Mouse (Mus musculus) heart, embryonic 15.5 days (tissue): Measurements from ENCODE around the gene Pkn2. TPM values are rescaled to one million over a fixed set of nuclear protein-coding genes. Genes with fewer than 3 reads are reported as not detected.

ENCODE experiments used
- ATAC-seq: fragments of 200-750 bp; cut with Nextera tagmentation; replicated peaks from 2 replicates; pipeline ENCODE4 v1.8.0; 2017; ENCODE audit warnings: low read depth, moderate TSS enrichment; ENCODE audit not compliant: insufficient number of reproducible peaks, insufficient read depth, low FRiP score
- H3K27ac ChIP-seq: fragments of 300-500 bp; sonication (generic); 2 replicates; pipeline ENCODE4 v1.5.1; 2015; ENCODE audit warnings: mild to moderate bottlenecking, inconsistent platforms
- H3K27me3 ChIP-seq: fragments of 300-500 bp; sonication (generic); 2 replicates; pipeline ENCODE4 v1.6.1; 2015; ENCODE audit warnings: inconsistent platforms
- H3K36me3 ChIP-seq: fragments of 300-500 bp; sonication (generic); 2 replicates; pipeline ENCODE4 v1.6.1; 2015; ENCODE audit warnings: mild to moderate bottlenecking, inconsistent platforms
- H3K4me1 ChIP-seq: fragments of 300-500 bp; sonication (generic); replicated peaks from 2 replicates; pipeline ENCODE4 v1.6.1; 2015; ENCODE audit warnings: inconsistent platforms
- H3K4me2 ChIP-seq: fragments of 300-500 bp; sonication (generic); 2 replicates; pipeline ENCODE4 v1.6.1; 2015; ENCODE audit warnings: inconsistent platforms, mild to moderate bottlenecking, moderate library complexity
- H3K4me3 ChIP-seq: fragments of 300-500 bp; sonication (generic); 2 replicates; pipeline ENCODE4 v1.5.1; 2015; ENCODE audit warnings: mild to moderate bottlenecking, inconsistent platforms
- H3K9ac ChIP-seq: fragments of 300-500 bp; sonication (generic); 2 replicates; pipeline ENCODE4 v1.6.1; 2015; ENCODE audit warnings: mild to moderate bottlenecking, inconsistent platforms
- H3K9me3 ChIP-seq: fragments of 300-500 bp; sonication (generic); replicated peaks from 2 replicates; pipeline ENCODE4 v1.6.1; 2016; ENCODE audit warnings: inconsistent platforms
- WGBS: fragments of 180-500 bp; shearing (Covaris S2); methylation state at CpG from one replicate; pipeline ENCODE4 v1.1.7; 2015; ENCODE audit warnings: mixed read lengths; 5-methylcytosine and 5-hydroxymethylcytosine counted together
- polyA plus RNA-seq: library from polyadenylated mRNA; unstranded; fragments of >200 nt; fragmentation: Nextera tagmentation; extraction: Ambion mirVana; gene quantifications from 2 replicates; pipeline ENCODE4 v1.2.1, GENCODE M21; 2015

Pkn2 gene
- polyA plus RNA-seq, 1 experiment from 2014 or later = 36.2 TPM

GRCm38 (mm10) chr3:142886963-142887362 lies 5.2 kb upstream of the Pkn2 start:
- Histone ChIP-seq H3K9me3 (no peaks in the 10 kb centered on the region), H3K36me3 (no peaks in the 10 kb centered on the region), H3K27ac (no peak overlapping the region), H3K4me3 (no peak overlapping the region), H3K4me2 (no peak overlapping the region), H3K4me1 (peaks cover 6% of the 10 kb centered on the region; the same call in 1 of the 2 replicates), H3K27me3 (no peaks in the 10 kb centered on the region), H3K9ac (no peak overlapping the region)
- WGBS = 75% methylated on average over 3 of the region's 3 CpGs
- no peak for ATAC-seq

- H3K9me3 ChIP-seq = no peaks in the 10 kb centered on the region
- ATAC-seq = no peak
- no peak overlapping the region for H3K4me3 ChIP-seq
- no peak overlapping the region for H3K9ac ChIP-seq
- H3K4me2 ChIP-seq = no peak overlapping the region
- no peaks in the 10 kb centered on the region for H3K27me3 ChIP-seq
- H3K36me3 ChIP-seq = no peaks in the 10 kb centered on the region
- peaks cover 6% of the 10 kb centered on the region; the same call in 1 of the 2 replicates for H3K4me1 ChIP-seq
- no peak overlapping the region for H3K27ac ChIP-seq
These were observed 2.8 kb upstream of the Pkn2 start for GRCm38 (mm10) chr3:142884594-142884993.

- Histone ChIP-seq H3K9ac (peak overlapping the region; percentile 95), H3K9me3 (no peaks in the 10 kb centered on the region), H3K36me3 (no peaks in the 10 kb centered on the region), H3K4me1 (peaks cover 9% of the 10 kb centered on the region; the same call in 1 of the 2 replicates), H3K27ac (peak overlapping the region; percentile 97), H3K4me3 (peak overlapping the region; percentile 99), H3K4me2 (peak overlapping the region; percentile 58), H3K27me3 (no peaks in the 10 kb centered on the region)
- under 1% methylated on average over 27 of the region's 40 CpGs for WGBS
- peak; percentile 31 for ATAC-seq
These were observed 274 bp downstream of the Pkn2 start for GRCm38 (mm10) chr3:142881589-142881871.

- WGBS = under 1% methylated on average over 67 of the region's 72 CpGs
- H3K4me3 ChIP-seq = peak overlapping the region; percentile 99
- H3K36me3 ChIP-seq = no peaks in the 10 kb centered on the region
- H3K27me3 ChIP-seq = no peaks in the 10 kb centered on the region
- H3K9me3 ChIP-seq = no peaks in the 10 kb centered on the region
- H3K27ac ChIP-seq = peak overlapping the region; percentile 97
- H3K4me1 ChIP-seq = peaks cover 9% of the 10 kb centered on the region; the same call in 1 of the 2 replicates
- ATAC-seq = peak; percentile 19
- peak overlapping the region; percentile 58 for H3K4me2 ChIP-seq
- peak overlapping the region; percentile 95 for H3K9ac ChIP-seq
These were observed 815 bp downstream of the Pkn2 start for GRCm38 (mm10) chr3:142880790-142881588.

GRCm38 (mm10) chr3:142863236-142863635 lies 18.6 kb downstream of the Pkn2 start:
- Histone ChIP-seq H3K4me3 (no peak overlapping the region), H3K4me2 (no peak overlapping the region), H3K9ac (no peak overlapping the region), H3K4me1 (0 out of 2 replicates have a peak, but pooled peaks cover 2% of the 10 kb centered on the region), H3K27ac (no peak overlapping the region), H3K36me3 (no peaks in the 10 kb centered on the region), H3K27me3 (no peaks in the 10 kb centered on the region), H3K9me3 (no peaks in the 10 kb centered on the region)
- WGBS = 82% methylated on average over 2 of the region's 2 CpGs
- ATAC-seq = no peak

- Histone ChIP-seq H3K4me2 (no peak overlapping the region), H3K27ac (peak overlapping the region; percentile 42; the same call in 1 of the 2 replicates), H3K9me3 (no peaks in the 10 kb centered on the region), H3K36me3 (no peaks in the 10 kb centered on the region), H3K4me1 (peaks cover 10% of the 10 kb centered on the region), H3K27me3 (no peaks in the 10 kb centered on the region), H3K4me3 (no peak overlapping the region), H3K9ac (no peak overlapping the region)
- WGBS = 46% methylated on average over 3 of the region's 3 CpGs
- ATAC-seq = no peak
These were observed 25.0 kb downstream of the Pkn2 start for GRCm38 (mm10) chr3:142856832-142857231.

GRCm38 (mm10) chr3:142855961-142856472 lies 25.8 kb downstream of the Pkn2 start:
- no peaks in the 10 kb centered on the region for H3K27me3 ChIP-seq
- no peak overlapping the region for H3K27ac ChIP-seq
- H3K9me3 ChIP-seq = no peaks in the 10 kb centered on the region
- no peak overlapping the region for H3K4me2 ChIP-seq
- 71% methylated on average over 4 of the region's 4 CpGs for whole genome bisulfite sequencing
- H3K4me3 ChIP-seq = no peak overlapping the region
- peaks cover 10% of the 10 kb centered on the region for H3K4me1 ChIP-seq
- H3K36me3 ChIP-seq = no peaks in the 10 kb centered on the region
- H3K9ac ChIP-seq = no peak overlapping the region
- ATAC-seq = no peak

GRCm38 (mm10) chr3:142852911-142853310 lies 28.9 kb downstream of the Pkn2 start:
- 94% methylated on average over 3 of the region's 3 CpGs for WGBS
- Histone ChIP-seq H3K9me3 (no peaks in the 10 kb centered on the region), H3K27ac (no peak overlapping the region), H3K4me2 (no peak overlapping the region), H3K36me3 (no peaks in the 10 kb centered on the region), H3K4me3 (no peak overlapping the region), H3K27me3 (no peaks in the 10 kb centered on the region), H3K4me1 (peaks cover 10% of the 10 kb centered on the region), H3K9ac (no peak overlapping the region)
- ATAC-seq = no peak

GRCm38 (mm10) chr3:142851631-142852030 lies 30.2 kb downstream of the Pkn2 start:
- ATAC-seq = no peak
- H3K9ac ChIP-seq = no peak overlapping the region
- no peak overlapping the region for H3K4me3 ChIP-seq
- H3K9me3 ChIP-seq = no peaks in the 10 kb centered on the region
- H3K27ac ChIP-seq = no peak overlapping the region
- WGBS = 53% methylated on average over 3 of the region's 3 CpGs
- H3K4me1 ChIP-seq = peaks cover 5% of the 10 kb centered on the region; the same call in 1 of the 2 replicates
- no peaks in the 10 kb centered on the region for H3K36me3 ChIP-seq
- no peaks in the 10 kb centered on the region for H3K27me3 ChIP-seq
- no peak overlapping the region for H3K4me2 ChIP-seq

- H3K4me3 ChIP-seq = no peak overlapping the region
- no peaks in the 10 kb centered on the region for H3K27me3 ChIP-seq
- H3K4me1 ChIP-seq = no peaks in the 10 kb centered on the region
- no peak overlapping the region for H3K9ac ChIP-seq
- peaks cover 5% of the 10 kb centered on the region; the same call in 1 of the 2 replicates for H3K36me3 ChIP-seq
- no peak overlapping the region for H3K27ac ChIP-seq
- no peak overlapping the region for H3K4me2 ChIP-seq
- no peak for ATAC-seq
- no peaks in the 10 kb centered on the region for H3K9me3 ChIP-seq
- 89% methylated on average over 4 of the region's 4 CpGs for WGBS
These were observed 41.8 kb downstream of the Pkn2 start for GRCm38 (mm10) chr3:142839961-142840360.

GRCm38 (mm10) chr3:142834761-142835160 lies 47.0 kb downstream of the Pkn2 start:
- Histone ChIP-seq H3K4me1 (no peaks in the 10 kb centered on the region), H3K9ac (no peak overlapping the region), H3K27me3 (no peaks in the 10 kb centered on the region), H3K4me2 (no peak overlapping the region), H3K4me3 (no peak overlapping the region), H3K9me3 (no peaks in the 10 kb centered on the region), H3K36me3 (0 out of 2 replicates have a peak, but pooled peaks cover 2% of the 10 kb centered on the region), H3K27ac (no peak overlapping the region)
- WGBS = 72% methylated on average over 4 of the region's 4 CpGs
- ATAC-seq = no peak

GRCm38 (mm10) chr3:142834024-142834423 lies 47.8 kb downstream of the Pkn2 start:
- Histone ChIP-seq H3K27me3 (no peaks in the 10 kb centered on the region), H3K4me3 (no peak overlapping the region), H3K9ac (no peak overlapping the region), H3K9me3 (no peaks in the 10 kb centered on the region), H3K27ac (no peak overlapping the region), H3K36me3 (peaks cover 4% of the 10 kb centered on the region), H3K4me1 (no peaks in the 10 kb centered on the region), H3K4me2 (no peak overlapping the region)
- ATAC-seq = no peak
- 84% methylated on average over 4 of the region's 4 CpGs for WGBS
